Mouse (Mus musculus): Measurements from ENCODE around the gene Gm17490.
"Not testable (repeated sequence)": the region's sequence is repeated elsewhere in the genome, so short reads cannot be mapped to it uniquely, and the experiment has no call there.

Gm17490 gene

DNA sequence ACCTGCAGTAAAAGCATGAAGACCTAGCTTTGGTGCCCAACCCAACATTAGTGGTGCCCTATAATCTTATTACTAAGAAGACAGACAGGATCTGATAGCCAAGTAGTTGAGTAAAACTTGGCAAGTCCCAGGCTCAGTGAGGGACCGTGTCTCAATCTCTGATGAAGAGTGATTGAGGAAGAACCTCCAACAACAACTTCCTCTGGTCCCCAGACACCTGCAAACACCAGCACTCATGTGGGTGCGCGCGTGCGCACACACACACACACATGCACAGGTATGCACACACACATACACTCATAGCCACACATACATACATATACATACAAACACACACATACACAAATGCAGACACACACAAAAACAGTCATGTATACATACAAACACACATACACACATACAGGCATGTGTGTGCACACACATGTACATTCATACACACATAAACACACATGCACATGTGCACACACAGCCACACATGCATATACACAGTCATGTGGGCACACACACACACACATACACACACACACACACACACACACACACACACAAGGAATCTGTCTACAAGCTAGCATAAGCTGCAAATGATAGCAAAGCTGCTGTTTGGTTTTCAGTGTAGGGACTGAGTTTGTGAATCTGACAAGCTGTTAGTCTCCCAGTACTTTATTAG is 9.5 kb upstream of the Gm17490 start:
- no peak for DNase-seq (ENCODE audit: low read depth in 1 of 2, low spot score in 2 of 2)

DNA sequence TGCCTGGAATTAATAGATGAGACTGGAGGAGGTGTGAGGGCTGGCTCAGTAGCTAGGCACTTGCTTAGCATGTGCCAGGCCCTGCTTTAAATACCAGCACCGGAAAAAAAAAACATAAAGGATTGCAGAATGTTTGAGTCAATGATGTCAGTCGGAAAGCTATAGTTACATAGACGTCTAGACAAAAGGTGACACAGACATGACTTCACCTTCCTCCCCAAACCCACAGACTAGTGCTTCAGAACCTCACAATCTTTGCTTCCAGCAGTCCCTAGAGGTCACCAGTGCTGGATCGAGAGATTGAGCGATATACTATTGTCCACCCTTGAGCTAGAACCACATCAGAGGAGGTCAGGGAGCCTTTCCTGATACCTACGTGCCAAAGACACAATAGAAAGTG is 9.0 kb upstream of the Gm17490 start:
- DNase-seq (ENCODE audit: low read depth in 1 of 2, low spot score in 2 of 2): no peak

GRCm38 (mm10) chr2:11623726-11624125 is 2.3 kb downstream of the Gm17490 start:
- no peak for DNase-seq (ENCODE audit: low read depth in 1 of 2, low spot score in 2 of 2)

- no peak for DNase-seq (ENCODE audit: low read depth in 1 of 2, low spot score in 2 of 2)
These were observed 2.9 kb downstream of the Gm17490 start for GRCm38 (mm10) chr2:11623173-11623572.

GRCm38 (mm10) chr2:11619598-11619997 is 6.5 kb downstream of the Gm17490 start:
- DNase-seq (ENCODE audit: low read depth in 1 of 2, low spot score in 2 of 2): no peak

GRCm38 (mm10) chr2:11616846-11617245 is 9.2 kb downstream of the Gm17490 start:
- no peak for DNase-seq (ENCODE audit: low read depth in 1 of 2, low spot score in 2 of 2)

GRCm38 (mm10) chr2:11612939-11613338 is 13.1 kb downstream of the Gm17490 start:
- not testable (repeated sequence) for DNase-seq (ENCODE audit: low read depth in 1 of 2, low spot score in 2 of 2)

- not testable (repeated sequence) for DNase-seq (ENCODE audit: low read depth in 1 of 2, low spot score in 2 of 2)
These were observed 19.3 kb downstream of the Gm17490 start for GRCm38 (mm10) chr2:11606718-11607117.

DNA sequence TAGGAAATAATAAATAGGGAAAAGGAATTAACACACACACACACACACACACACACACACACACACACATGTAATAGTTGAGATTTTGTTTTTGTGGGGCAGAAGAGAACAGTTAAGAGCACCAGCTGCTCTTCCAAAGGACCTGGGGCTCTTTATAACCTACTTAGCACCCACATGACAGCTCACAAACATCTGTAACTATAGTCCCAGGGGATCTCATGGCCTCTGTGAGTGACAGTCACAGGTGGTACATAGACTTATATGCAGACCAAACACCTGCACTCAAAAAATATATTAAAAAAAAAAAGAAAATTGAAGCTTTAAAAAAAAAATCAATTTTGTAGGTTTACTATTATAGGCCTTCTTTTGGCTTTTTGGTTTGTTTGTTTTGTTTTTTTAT is 21.2 kb downstream of the Gm17490 start:
- DNase-seq (ENCODE audit: low read depth in 1 of 2, low spot score in 2 of 2): no peak

DNA sequence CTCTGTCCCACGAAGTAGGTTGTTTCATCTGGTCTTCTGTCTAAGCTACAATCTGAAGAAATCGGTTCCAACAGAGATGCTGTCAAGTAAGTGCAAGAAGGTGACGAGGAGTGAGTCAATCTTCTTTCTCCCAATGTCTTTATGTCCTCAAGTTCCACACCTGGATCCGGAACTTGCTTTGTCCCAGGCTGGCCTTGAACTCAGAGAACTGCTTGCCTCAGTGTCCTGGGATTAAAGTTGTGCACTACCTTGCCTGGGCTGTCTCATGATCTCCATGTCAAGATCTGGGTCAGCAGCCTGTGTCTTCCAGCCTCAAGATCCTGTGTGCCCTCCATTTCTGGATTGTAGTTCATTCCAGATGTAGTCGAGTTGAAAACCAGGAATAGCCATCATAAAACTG is 22.0 kb downstream of the Gm17490 start, which contains the start of gene Rbm17:
Gene Rbm17, minus strand, starts transcription at position 101 of the 400 bp plus-strand sequence.
- no peak for DNase-seq (ENCODE audit: low read depth in 1 of 2, low spot score in 2 of 2)

- peak; percentile 81 to 90 for DNase-seq (ENCODE audit: low read depth in 1 of 2, low spot score in 2 of 2)
These were observed 23.3 kb downstream of the Gm17490 start for GRCm38 (mm10) chr2:11602506-11603489.

DNA sequence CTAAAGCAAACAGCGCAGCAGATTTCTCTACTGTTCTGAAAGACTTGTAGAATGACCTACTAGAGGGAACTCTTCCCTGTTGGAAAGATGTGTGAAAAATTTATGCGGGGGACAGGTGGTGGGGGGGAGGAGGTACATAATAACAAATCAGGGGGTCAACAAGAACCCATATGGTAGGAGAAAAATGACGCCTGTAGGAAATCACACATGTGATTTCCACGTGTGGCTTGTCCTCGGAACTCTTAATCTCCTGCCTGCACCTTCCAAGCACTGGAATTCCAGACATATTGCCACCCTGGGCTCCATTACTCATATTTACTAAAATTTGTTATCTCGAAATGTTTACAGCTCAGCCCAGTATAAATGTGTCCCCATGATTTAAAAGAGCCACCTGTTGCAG is 24.3 kb downstream of the Gm17490 start:
- DNase-seq (ENCODE audit: low read depth in 1 of 2, low spot score in 2 of 2): no peak

DNA sequence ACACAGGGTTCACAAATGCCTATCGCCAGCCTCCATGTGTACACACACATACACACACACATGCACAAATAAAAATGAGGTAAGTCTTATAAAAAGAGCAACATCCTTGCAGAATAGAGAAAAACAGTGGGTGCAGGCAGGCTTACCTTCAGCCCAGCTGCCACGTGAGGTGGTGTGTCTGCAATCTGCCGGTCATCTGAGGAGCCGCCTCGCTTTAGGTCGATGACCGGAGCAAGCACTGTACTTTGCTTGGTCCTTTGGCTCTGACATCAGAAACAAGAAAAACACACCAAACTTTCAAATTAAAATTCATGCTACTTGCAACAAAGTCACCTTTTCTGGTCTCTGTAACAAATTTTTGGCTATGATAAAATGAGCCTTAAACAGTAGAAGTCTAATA is 28.2 kb downstream of the Gm17490 start:
- no peak for DNase-seq (ENCODE audit: low read depth in 1 of 2, low spot score in 2 of 2)

DNA sequence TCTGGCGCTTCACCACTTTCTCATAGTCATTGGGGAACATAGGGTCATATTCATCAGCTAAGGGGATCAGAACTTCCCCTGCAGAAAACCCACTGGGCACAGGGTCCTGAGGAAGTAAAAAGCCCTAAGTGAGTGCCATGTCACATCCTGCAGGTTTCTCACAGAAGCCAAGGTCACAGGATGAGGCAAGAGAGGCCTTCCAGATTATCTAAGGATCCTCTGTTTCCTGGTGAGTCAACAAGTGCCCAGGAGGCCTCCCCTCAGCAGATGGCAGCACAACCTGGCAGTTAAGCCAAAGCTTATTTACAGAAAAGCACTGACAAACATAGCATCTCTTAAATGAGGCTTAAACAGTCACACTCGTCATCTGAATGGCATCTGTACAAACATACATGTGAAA is 29.4 kb downstream of the Gm17490 start:
- DNase-seq (ENCODE audit: low read depth in 1 of 2, low spot score in 2 of 2): no peak

- no peak for DNase-seq (ENCODE audit: low read depth in 1 of 2, low spot score in 2 of 2)
These were observed 38.1 kb downstream of the Gm17490 start for GRCm38 (mm10) chr2:11587996-11588395.

DNA sequence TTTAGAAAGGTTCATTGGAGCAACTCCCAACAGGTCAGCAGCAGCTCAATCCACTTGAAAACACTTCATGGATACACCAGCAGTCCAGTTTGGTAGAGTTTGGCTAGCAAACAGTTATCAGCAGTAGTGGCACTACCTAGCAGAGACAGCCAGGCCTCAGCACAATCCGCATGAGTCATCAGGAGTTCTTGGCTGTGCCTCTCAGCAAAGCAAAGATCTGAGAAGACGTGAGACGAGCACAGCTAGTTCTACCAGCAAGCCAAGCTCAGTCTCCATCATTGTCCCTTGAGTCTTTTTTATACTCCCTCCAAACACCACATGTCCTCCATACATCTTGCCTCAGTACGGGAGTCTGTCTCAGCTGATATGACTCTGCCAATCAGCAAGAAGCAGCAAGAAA is 46.7 kb downstream of the Gm17490 start:
- no peak for DNase-seq (ENCODE audit: low read depth in 1 of 2, low spot score in 2 of 2)

GRCm38 (mm10) chr2:11578187-11578586 is 47.9 kb downstream of the Gm17490 start:
- no peak for DNase-seq (ENCODE audit: low read depth in 1 of 2, low spot score in 2 of 2)

All from monocyte, adult 2 months (primary cell).